Mouse (Mus musculus): Measurements from ENCODE around the gene Mmp20. TPM values are rescaled to one million over a fixed set of nuclear protein-coding genes. Genes with fewer than 3 reads are reported as not detected.

Mmp20 gene
- total RNA-seq, 2 experiments from 2014 or later = not detected

GRCm38 (mm10) chr9:7682081-7682618, 54.1 kb downstream of the Mmp20 start:
- no peak for DNase-seq (ENCODE audit: low spot score in 2 of 2)
- intact Hi-C loops (cut with DNase I) = no loop called here

- intact Hi-C loops (cut with DNase I) = no loop called here
- no peak for DNase-seq (ENCODE audit: low spot score in 2 of 2)
Observed at GRCm38 (mm10) chr9:7686024-7686423, 58.0 kb downstream of the Mmp20 start.

- DNase-seq (ENCODE audit: low spot score in 2 of 2) = peak in 1 of 2 experiments; percentile 15
- intact Hi-C loops (cut with DNase I) = no loop called here
Observed at GRCm38 (mm10) chr9:7689799-7690198, 61.8 kb downstream of the Mmp20 start.

GRCm38 (mm10) chr9:7691790-7692189, 63.8 kb downstream of the Mmp20 start, which contains the start of gene Mmp7:
TSS of gene Mmp7 (plus strand) at chr9:7692090.
- no peak for DNase-seq (ENCODE audit: low spot score in 2 of 2)
- intact Hi-C loops (cut with DNase I) = no loop called here

- DNase-seq (ENCODE audit: low spot score in 2 of 2) = no peak
- intact Hi-C loops (cut with DNase I) = no loop called here
Observed at GRCm38 (mm10) chr9:7693961-7694360, 65.9 kb downstream of the Mmp20 start.

GRCm38 (mm10) chr9:7695646-7696045, 67.6 kb downstream of the Mmp20 start:
- DNase-seq (ENCODE audit: low spot score in 2 of 2) = no peak
- intact Hi-C loops (cut with DNase I) = no loop called here

GRCm38 (mm10) chr9:7708698-7709097, 80.7 kb downstream of the Mmp20 start:
- DNase-seq (ENCODE audit: low spot score in 2 of 2) = no peak
- intact Hi-C loops (cut with DNase I) = no loop called here

GRCm38 (mm10) chr9:7711196-7711595, 83.2 kb downstream of the Mmp20 start:
- intact Hi-C loops (cut with DNase I) = loop anchor here (5.0 to 10.0 kb wide), 2 partner anchors 114 to 496 kb away; no protein-coding TSS in a partner anchor
- no peak for DNase-seq (ENCODE audit: low spot score in 2 of 2)

GRCm38 (mm10) chr9:7714062-7714907, 86.3 kb downstream of the Mmp20 start:
- intact Hi-C loops (cut with DNase I) = loop anchor here (1.0 to 10.0 kb wide), 3 partner anchors 111 to 493 kb away; no protein-coding TSS in a partner anchor

GRCm38 (mm10) chr9:7714908-7715175, 86.8 kb downstream of the Mmp20 start:
- DNase-seq (ENCODE audit: low spot score in 2 of 2) = no peak
- intact Hi-C loops (cut with DNase I) = loop anchor here (1.0 to 10.0 kb wide), 3 partner anchors 110 to 492 kb away; no protein-coding TSS in a partner anchor

More at GRCm38 (mm10) chr9:7714062-7714907, 86.3 kb downstream of the Mmp20 start:
- DNase-seq (ENCODE audit: low spot score in 2 of 2) = peak; percentile 50 to 64

GRCm38 (mm10) chr9:7721543-7721942, 93.5 kb downstream of the Mmp20 start:
- intact Hi-C loops (cut with DNase I) = no loop called here
- DNase-seq (ENCODE audit: low spot score in 2 of 2) = no peak

Other genes with a start within 250 kb of the Mmp20 start
- not detected for gene Mmp1b, start 240.2 kb upstream of the Mmp20 start, total RNA-seq (2021)
- not detected for gene Mmp3, start 182.4 kb upstream of the Mmp20 start, total RNA-seq (2021)
- gene Mmp10, start 125.9 kb upstream of the Mmp20 start, total RNA-seq (2021) = not detected
- gene Mmp8, start 69.8 kb upstream of the Mmp20 start, total RNA-seq (2021) = not detected
- gene Mmp27, start 56.8 kb upstream of the Mmp20 start, total RNA-seq (2021) = not detected
- not detected for gene Mmp7, start 63.9 kb downstream of the Mmp20 start, total RNA-seq (2021)
- 1 to 10 TPM; 9.9 to 10.0 TPM for gene Tmem123, start 135.8 kb downstream of the Mmp20 start, total RNA-seq (2021)
- 10 to 100 TPM; 35.1 to 37.5 TPM for gene Birc2, start 208.8 kb downstream of the Mmp20 start, total RNA-seq (2021)
- gene Birc3, start 245.0 kb downstream of the Mmp20 start, total RNA-seq (2021) = 1 to 10 TPM; 2.7 to 3.8 TPM